Mouse (Mus musculus): ENCODE data around the gene Gpr146. TPM values are rescaled to one million over a fixed set of nuclear protein-coding genes. Genes with fewer than 3 reads are reported as not detected.

The Gpr146 gene
- polyA plus RNA-seq, 1 experiment: not detected

DNA sequence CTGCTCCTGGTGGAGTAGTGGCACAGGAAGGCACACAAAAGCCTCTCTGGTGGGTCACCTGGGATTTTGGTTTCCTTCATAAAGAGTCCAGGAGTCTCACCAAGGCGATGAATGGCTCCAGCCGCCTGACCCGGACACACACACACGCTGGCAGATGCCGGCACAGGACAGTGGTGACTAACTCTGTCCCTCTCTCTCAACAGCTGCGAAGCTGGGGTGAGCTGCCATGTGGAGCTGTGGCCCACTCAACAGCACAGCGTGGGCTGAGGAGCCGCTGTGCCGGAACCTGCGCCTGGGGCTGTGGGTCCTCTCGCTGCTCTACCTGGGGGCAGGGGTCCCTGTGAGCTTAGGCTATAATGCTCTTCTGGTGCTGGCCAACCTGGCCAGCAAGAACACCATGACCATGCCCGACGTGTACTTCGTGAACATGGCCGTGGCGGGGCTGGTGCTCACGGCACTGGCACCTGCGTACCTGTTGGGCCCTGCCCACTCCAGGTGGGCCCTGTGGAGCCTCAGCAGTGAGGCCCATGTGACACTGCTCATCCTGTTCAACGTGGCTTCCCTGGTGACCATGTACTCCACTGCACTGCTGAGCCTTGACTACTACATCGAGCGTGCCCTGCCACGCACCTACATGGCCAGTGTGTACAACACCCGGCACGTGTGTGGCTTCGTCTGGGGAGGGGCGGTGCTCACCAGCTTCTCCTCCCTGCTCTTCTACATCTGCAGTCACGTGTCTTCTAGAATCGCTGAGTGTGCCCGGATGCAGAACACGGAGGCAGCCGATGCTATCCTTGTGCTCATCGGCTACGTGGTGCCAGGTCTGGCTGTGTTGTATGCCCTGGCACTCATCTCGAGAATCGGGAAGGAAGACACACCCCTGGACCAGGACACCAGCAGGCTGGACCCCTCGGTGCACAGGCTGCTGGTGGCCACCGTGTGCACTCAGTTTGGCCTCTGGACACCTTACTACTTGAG, 15.0 kb downstream of the Gpr146 start:
- Histone ChIP-seq H3K4me1 (ENCODE audit: control insufficient read depth, insufficient read depth, low read length) (peaks cover 34% of the 10 kb centered on the region), H3K27ac (ENCODE audit: insufficient read depth, low read depth, low read length) (no peak overlapping the region), H3K4me3 (ENCODE audit: insufficient read depth, low read depth, low read length) (no peak overlapping the region)
- 91% methylated on average over 37 of the region's 37 CpGs for WGBS
- TF ChIP-seq CTCF (IDR thresholded peaks at IDR 0.05; ENCODE audit: insufficient read depth, low read depth, low read length) (no peak), POLR2A (IDR thresholded peaks at IDR 0.05; ENCODE audit: insufficient read depth, low read depth, low read length) (no peak)

DNA sequence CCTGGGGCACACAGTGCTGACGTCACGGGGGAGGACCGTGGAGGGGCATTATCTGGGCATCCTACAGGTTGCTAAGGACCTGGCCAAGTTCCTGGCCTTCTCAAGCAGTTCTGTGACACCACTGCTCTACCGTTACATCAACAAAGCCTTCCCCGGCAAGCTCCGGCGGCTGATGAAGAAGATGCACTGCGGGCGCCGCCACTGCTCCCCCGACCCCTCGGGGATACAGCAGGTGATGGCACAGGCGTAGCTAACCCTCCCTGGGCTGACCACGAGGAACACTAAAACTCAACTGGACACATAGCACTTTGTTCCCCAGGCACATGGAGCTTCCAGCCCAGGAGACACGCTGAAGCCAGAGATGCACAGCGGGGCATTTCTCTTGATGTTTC, 15.7 kb downstream of the Gpr146 start:
- Histone ChIP-seq H3K4me1 (ENCODE audit: control insufficient read depth, insufficient read depth, low read length) (peaks cover 30% of the 10 kb centered on the region), H3K27ac (ENCODE audit: insufficient read depth, low read depth, low read length) (no peak overlapping the region), H3K4me3 (ENCODE audit: insufficient read depth, low read depth, low read length) (no peak overlapping the region)
- 90% methylated on average over 16 of the region's 16 CpGs for WGBS
- TF ChIP-seq CTCF (IDR thresholded peaks at IDR 0.05; ENCODE audit: insufficient read depth, low read depth, low read length) (no peak), POLR2A (IDR thresholded peaks at IDR 0.05; ENCODE audit: insufficient read depth, low read depth, low read length) (no peak)

DNA sequence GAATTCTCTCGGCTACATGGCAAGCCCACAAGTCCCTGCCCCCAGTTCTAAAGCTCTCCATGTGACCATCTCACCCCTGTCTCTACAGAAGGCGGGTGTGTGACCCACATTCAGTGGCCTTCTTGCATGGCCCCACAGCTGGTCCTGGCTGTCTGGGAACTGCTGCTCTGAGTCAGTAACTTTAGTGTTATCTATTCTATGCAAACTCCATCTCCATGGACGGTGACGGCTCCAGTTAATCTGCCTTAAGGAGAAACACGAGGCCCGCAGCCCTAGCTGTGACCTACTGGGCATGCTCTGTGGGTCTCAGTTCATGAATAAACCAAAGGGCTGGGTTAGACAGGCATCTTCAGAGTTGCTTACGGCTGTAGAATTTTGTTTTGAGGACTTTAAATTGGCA, 16.9 kb downstream of the Gpr146 start:
- peaks cover 27% of the 10 kb centered on the region for H3K4me1 ChIP-seq (ENCODE audit: control insufficient read depth, insufficient read depth, low read length)
- TF ChIP-seq CTCF (IDR thresholded peaks at IDR 0.05; ENCODE audit: insufficient read depth, low read depth, low read length) (no peak), POLR2A (IDR thresholded peaks at IDR 0.05; ENCODE audit: insufficient read depth, low read depth, low read length) (no peak)
- 79% methylated on average over 7 of the region's 7 CpGs for WGBS
- no peak overlapping the region for H3K4me3 ChIP-seq (ENCODE audit: insufficient read depth, low read depth, low read length)
- no peak overlapping the region for H3K27ac ChIP-seq (ENCODE audit: insufficient read depth, low read depth, low read length)

DNA sequence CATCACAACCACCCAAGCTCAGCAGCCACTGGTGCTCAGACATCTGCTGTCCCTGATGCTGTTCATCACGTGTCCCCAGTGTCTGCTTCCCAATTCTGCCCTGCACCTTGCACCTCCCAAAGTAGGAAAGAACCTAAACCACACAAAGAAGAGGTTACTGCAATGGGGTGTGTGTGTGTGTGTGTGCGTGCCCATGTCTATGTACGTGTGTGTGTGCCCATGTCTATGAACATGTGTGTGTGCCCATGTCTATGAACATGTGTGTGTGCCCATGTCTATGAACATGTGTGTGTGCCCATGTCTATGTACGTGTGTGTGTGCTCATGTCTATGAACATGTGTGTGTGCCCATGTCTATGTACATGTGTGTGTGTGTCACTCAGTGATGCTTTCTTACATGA, 18.0 kb downstream of the Gpr146 start:
- peaks cover 23% of the 10 kb centered on the region for H3K4me1 ChIP-seq (ENCODE audit: control insufficient read depth, insufficient read depth, low read length)
- 90% methylated on average over 4 of the region's 4 CpGs for WGBS
- H3K4me3 ChIP-seq (ENCODE audit: insufficient read depth, low read depth, low read length): no peak overlapping the region
- TF ChIP-seq POLR2A (IDR thresholded peaks at IDR 0.05; ENCODE audit: insufficient read depth, low read depth, low read length): no peak
- TF ChIP-seq CTCF (IDR thresholded peaks at IDR 0.05; ENCODE audit: insufficient read depth, low read depth, low read length): no peak
- no peak overlapping the region for H3K27ac ChIP-seq (ENCODE audit: insufficient read depth, low read depth, low read length)

DNA sequence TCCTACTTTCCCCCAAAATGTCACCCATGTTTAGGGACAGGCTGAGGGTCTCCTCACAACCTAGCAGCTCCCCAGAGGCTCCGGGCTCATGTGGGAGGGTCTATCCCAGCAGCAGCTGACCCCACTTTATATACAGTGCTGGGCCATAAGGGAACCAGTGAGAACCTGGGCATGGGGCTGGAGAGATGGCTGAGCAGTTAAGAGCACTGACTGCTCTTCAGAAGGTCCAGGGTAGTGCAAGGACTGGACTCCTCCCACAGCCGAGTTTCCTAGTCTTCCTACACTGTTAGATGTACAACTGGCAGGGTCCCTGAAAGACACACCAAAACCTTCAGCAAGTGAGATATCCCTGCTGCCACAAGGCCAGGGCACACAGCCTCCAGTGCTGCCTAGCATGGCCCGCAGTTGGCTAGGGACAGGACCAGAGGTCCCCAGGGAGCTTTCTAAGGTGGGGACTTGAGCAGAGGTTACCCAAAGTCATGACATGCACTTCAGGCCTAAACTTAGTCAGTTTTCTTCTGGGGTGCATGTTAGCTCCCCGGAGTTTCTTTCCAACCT, 19.9 kb downstream of the Gpr146 start:
- no peak overlapping the region for H3K4me3 ChIP-seq (ENCODE audit: insufficient read depth, low read depth, low read length)
- TF ChIP-seq CTCF (IDR thresholded peaks at IDR 0.05; ENCODE audit: insufficient read depth, low read depth, low read length): no peak
- no peak for TF ChIP-seq POLR2A (IDR thresholded peaks at IDR 0.05; ENCODE audit: insufficient read depth, low read depth, low read length)
- WGBS: 87% methylated on average over 4 of the region's 4 CpGs
- H3K4me1 ChIP-seq (ENCODE audit: control insufficient read depth, insufficient read depth, low read length): peaks cover 13% of the 10 kb centered on the region
- no peak overlapping the region for H3K27ac ChIP-seq (ENCODE audit: insufficient read depth, low read depth, low read length)

DNA sequence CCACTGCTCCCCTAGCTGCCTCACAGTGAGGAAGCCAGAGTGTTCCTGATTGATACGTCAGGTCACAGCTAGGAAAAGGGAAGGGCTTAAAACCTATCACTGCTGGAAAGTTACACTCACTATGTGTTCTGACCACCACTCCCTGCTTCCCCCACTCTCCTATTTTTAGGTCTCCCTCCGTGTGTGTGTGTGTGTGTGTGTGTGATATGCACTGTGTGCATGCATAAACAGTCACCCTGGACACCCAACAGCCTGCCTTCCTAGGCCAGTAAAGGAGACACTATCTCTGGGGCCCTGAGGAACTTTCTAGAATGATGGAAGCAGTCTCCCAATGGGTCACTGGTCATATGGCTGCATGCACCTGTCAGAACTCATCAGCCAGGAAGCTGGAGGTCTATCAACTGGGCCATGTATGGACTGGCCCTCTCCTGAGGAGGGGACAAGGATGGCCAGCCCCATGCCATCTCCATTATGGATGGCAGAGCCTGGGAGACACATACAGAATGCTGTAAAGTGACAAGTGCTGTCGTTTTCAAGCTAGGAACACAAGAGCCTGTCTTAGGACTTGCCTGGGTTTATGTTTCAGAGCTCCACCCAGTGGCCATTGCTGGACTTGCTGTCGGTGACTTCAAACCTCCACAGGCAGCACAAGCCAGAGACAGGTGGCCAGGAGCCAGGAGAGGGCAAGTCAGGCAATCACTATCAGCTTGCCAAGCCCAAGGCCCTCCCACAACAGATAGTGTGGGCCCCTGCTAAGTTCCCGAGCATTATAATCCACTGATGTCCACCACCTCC, 20.7 kb downstream of the Gpr146 start:
- WGBS: 27% methylated on average over 5 of the region's 5 CpGs
- TF ChIP-seq CTCF (IDR thresholded peaks at IDR 0.05; ENCODE audit: insufficient read depth, low read depth, low read length) (peak; percentile 73), POLR2A (IDR thresholded peaks at IDR 0.05; ENCODE audit: insufficient read depth, low read depth, low read length) (no peak)
- H3K27ac ChIP-seq (ENCODE audit: insufficient read depth, low read depth, low read length): no peak overlapping the region
- H3K4me1 ChIP-seq (ENCODE audit: control insufficient read depth, insufficient read depth, low read length): peaks cover 13% of the 10 kb centered on the region
- no peak overlapping the region for H3K4me3 ChIP-seq (ENCODE audit: insufficient read depth, low read depth, low read length)

DNA sequence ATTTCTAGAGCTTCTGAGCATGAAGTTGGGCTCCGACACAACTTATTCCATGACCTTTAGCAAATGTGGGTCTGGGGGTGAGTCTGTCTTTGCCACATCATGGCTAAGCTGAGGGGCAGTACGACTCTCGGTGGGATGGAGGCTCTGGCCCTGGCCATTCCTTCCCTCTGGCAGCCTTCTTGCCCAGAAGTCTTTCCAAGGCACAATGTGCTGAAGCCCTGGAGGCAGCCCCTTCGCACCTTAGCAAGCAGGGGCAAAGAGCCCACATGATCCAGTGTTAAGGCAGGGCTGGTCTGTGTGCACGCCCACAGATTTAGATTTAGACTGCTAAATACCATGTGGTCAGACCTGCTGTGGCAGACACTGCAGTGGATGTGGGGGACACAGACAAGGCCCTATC, 21.3 kb downstream of the Gpr146 start:
- TF ChIP-seq POLR2A (IDR thresholded peaks at IDR 0.05; ENCODE audit: insufficient read depth, low read depth, low read length) (no peak), CTCF (IDR thresholded peaks at IDR 0.05; ENCODE audit: insufficient read depth, low read depth, low read length) (no peak)
- no peak overlapping the region for H3K4me3 ChIP-seq (ENCODE audit: insufficient read depth, low read depth, low read length)
- H3K27ac ChIP-seq (ENCODE audit: insufficient read depth, low read depth, low read length): no peak overlapping the region
- WGBS: 58% methylated on average over 5 of the region's 5 CpGs
- H3K4me1 ChIP-seq (ENCODE audit: control insufficient read depth, insufficient read depth, low read length): peaks cover 13% of the 10 kb centered on the region

DNA sequence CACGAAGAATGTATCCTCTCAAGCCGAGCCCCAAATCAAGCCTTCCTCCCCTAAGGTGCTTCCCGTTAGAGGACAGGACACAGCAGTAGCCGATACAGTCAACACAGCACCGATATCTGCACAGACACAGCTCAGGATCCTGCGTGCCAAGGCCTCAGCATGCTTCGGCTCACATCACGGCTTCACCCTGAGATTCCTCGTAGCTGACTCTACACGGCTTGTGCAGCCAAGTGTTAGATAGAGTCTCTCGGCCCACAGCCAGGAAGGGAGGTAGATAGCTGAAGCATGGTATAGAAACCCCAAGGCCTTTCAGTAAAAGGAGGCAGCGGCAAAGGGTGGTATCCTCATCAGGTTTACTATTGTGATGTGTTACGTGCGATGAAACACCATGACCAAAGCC, 22.5 kb downstream of the Gpr146 start:
- Histone ChIP-seq H3K4me3 (ENCODE audit: insufficient read depth, low read depth, low read length) (no peak overlapping the region), H3K27ac (ENCODE audit: insufficient read depth, low read depth, low read length) (no peak overlapping the region), H3K4me1 (ENCODE audit: control insufficient read depth, insufficient read depth, low read length) (peaks cover 13% of the 10 kb centered on the region)
- TF ChIP-seq CTCF (IDR thresholded peaks at IDR 0.05; ENCODE audit: insufficient read depth, low read depth, low read length) (no peak), POLR2A (IDR thresholded peaks at IDR 0.05; ENCODE audit: insufficient read depth, low read depth, low read length) (no peak)
- WGBS: 90% methylated on average over 14 of the region's 14 CpGs
